ENCODE assay signal across 8 mouse cellular contexts in the genomic region with DNA sequence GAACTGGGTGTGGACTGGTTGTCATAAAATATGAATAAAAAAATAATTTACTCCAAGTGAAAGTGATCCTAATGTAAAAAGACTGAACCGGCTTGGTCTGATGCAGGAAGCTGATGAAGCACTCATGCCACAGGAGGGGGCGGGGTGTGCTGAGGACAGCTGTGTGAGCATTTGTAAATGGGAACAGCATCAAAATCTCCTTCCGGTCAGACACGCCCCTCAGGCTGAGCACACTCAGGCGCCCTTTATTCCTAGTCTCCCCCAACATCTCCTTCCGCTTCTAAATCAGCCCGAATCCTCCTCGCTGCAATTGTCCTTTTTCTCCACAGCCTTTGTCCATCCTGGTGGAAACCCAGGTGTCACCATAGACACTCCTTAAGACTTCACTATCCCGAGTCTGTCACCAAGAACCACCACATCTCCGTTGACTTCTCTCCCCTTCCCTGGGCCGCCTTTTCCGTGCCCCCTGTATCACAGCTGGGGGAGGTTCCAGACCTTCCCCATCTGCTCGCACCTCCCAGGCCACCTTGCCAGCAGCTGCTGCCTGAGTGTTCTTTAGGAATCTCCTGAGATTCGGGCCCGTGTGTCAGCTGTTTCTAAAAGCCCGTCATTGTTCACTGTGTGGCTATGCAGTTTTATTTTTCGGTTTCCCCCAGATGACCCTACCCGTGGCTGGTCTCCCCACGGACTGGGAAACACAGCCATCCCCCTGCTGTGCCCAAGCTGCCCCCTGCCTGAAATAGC. TPM values are rescaled to one million over a fixed set of nuclear protein-coding genes. Genes with fewer than 3 reads are reported as not detected.
A peak's percentile ranks its signal among the peaks of the same experiment; 100 is the strongest.
DNase-seq lines count a peak whose midpoint lies in the region; ATAC-seq and TF ChIP-seq lines count a peak whose summit lies in the region.

No protein-coding gene starts in this region.

- no peaks in the 10 kb centered on the region for H3K27me3 ChIP-seq in kidney, embryonic 14.5 days (ENCODE audit: control insufficient read depth, insufficient read depth, low read length)
- H3K27me3 ChIP-seq in splenic B cell, adult 2 months (ENCODE audit: control insufficient read depth, insufficient read depth, low read length, poor library complexity, severe bottlenecking), result no peaks in the 10 kb centered on the region

- WGBS in kidney, embryonic 14.5 days, result 16% methylated on average over 19 of the region's 19 CpGs

- H3K4me3 ChIP-seq in left cerebral cortex, adult 2 months, result 0 out of 2 replicates have a peak overlapping the region, but pooled peaks have one; percentile 5
- peak overlapping the region; percentile 8; the same call in 1 of the 2 replicates for H3K4me3 ChIP-seq in cortical plate, adult 2 months (ENCODE audit: insufficient read depth, low read length)
- peak overlapping the region; percentile 21 for H3K4me3 ChIP-seq in kidney, embryonic 14.5 days (ENCODE audit: low read length)

- TF ChIP-seq POLR2A in cortical plate, adult 2 months (IDR thresholded peaks at IDR 0.05; ENCODE audit: extremely low read depth, insufficient read depth, low read length), result no peak

- H3K4me2 ChIP-seq in kidney, embryonic 14.5 days (replicated peaks; ENCODE audit: low read depth, low read length), result peak overlapping the region; percentile 48

- no peaks in the 10 kb centered on the region for H3K36me3 ChIP-seq in kidney, embryonic 14.5 days (ENCODE audit: control insufficient read depth, insufficient read depth, low read length)
- H3K36me3 ChIP-seq in splenic B cell, adult 2 months (ENCODE audit: control insufficient read depth, insufficient read depth, low read length, poor library complexity, severe bottlenecking), result no peaks in the 10 kb centered on the region

- peak overlapping the region; percentile 31; the same call in 1 of the 2 replicates for H3K9ac ChIP-seq in kidney, embryonic 14.5 days (ENCODE audit: low read depth, low read length)

- H3K9me3 ChIP-seq in kidney, embryonic 14.5 days (ENCODE audit: control insufficient read depth, low read length), result no peaks in the 10 kb centered on the region

- peak; percentile 66; the same call in 1 of the 2 replicates for ATAC-seq in kidney, embryonic 14.5 days (ENCODE audit: low FRiP score, low TSS enrichment)

- no peaks in the 10 kb centered on the region for H3K4me1 ChIP-seq in cortical plate, adult 2 months (ENCODE audit: control insufficient read depth, insufficient read depth, low read length)
- H3K4me1 ChIP-seq in kidney, embryonic 14.5 days (ENCODE audit: control insufficient read depth, insufficient read depth, low read length), result peaks cover 3% of the 10 kb centered on the region; the same call in 1 of the 2 replicates

- intact Hi-C loops in left cerebral cortex, adult 2 months (cut with DNase I), result no loop called here

- H3K27ac ChIP-seq in left cerebral cortex, adult 2 months, result no peak overlapping the region
- H3K27ac ChIP-seq in cortical plate, adult 2 months (ENCODE audit: insufficient read depth, low read length), result no peak overlapping the region
- H3K27ac ChIP-seq in kidney, embryonic 14.5 days (ENCODE audit: low read depth, low read length), result no peak overlapping the region

- DNase-seq in left cerebral cortex, adult 2 months (ENCODE audit: extremely low spot score in 1 of 2, low spot score in 2 of 2), result no peak
- DNase-seq in left cerebral cortex, adult 18-20 months (ENCODE audit: low spot score in 2 of 2), result no peak
- DNase-seq in heart, adult 9 months (ENCODE audit: low spot score in 2 of 2), result peak; percentile 51 to 59
- DNase-seq in lung, postnatal 36 days, result peak; percentile 68
- peak; percentile 48 for DNase-seq in splenic B cell, adult 2 months (ENCODE audit: low read depth, low spot score)
- DNase-seq in layer of hippocampus, adult 9-10 months (ENCODE audit: low spot score), result no peak

- no peak for TF ChIP-seq CTCF in left cerebral cortex, adult 2 months (IDR thresholded peaks at IDR 0.05)
- TF ChIP-seq CTCF in cortical plate, adult 2 months (IDR thresholded peaks at IDR 0.05; ENCODE audit: extremely low read depth, insufficient read depth, low read length), result no peak

RNA-seq across cellular contexts. Expression of a gene that starts 7.2 kb away (rescaled TPM):
- total RNA-seq in left cerebral cortex, adult 2 months (2021), result not detected
- total RNA-seq in left cerebral cortex, adult 18-20 months (2021), result not detected
- polyA plus RNA-seq in cortical plate, adult 2 months (2012; rRNA removed), result not detected in 2 replicates
- not detected in 2 replicates for polyA plus RNA-seq in kidney, embryonic 14.5 days (2014; fragmentation: Nextera tagmentation; extraction: Ambion mirVana)

Comparison
In these comparisons a context has a peak if more than half of its experiments do, and no peak if none do; other contexts are left out.
1. DNase-seq: peak in heart, adult 9 months (2 of 2), lung, postnatal 36 days (single experiment) and splenic B cell, adult 2 months (single experiment); none in left cerebral cortex, adult 2 months (0 of 2), left cerebral cortex, adult 18-20 months (0 of 2) and layer of hippocampus, adult 9-10 months (single experiment).
2. Peak in every context shown above with its lines, with median percentiles within 50 percentile points of each other: H3K4me3 ChIP-seq.